Mouse (Mus musculus): ENCODE data around the gene Frmd4b. TPM values are rescaled to one million over a fixed set of nuclear protein-coding genes. Genes with fewer than 3 reads are reported as not detected.

The Frmd4b gene
- total and polyA plus RNA-seq, 3 experiments = 0.13 to 0.70 (median 0.13) TPM

- no peaks in the 10 kb centered on the region for H3K79me2 ChIP-seq (replicated peaks; ENCODE audit: control insufficient read depth, extremely low read depth, insufficient read depth, poor library complexity, severe bottlenecking)
- no peak overlapping the region for H3K4me2 ChIP-seq (ENCODE audit: insufficient read depth, low read depth, poor library complexity, severe bottlenecking)
- no peak for DNase-seq (ENCODE audit: extremely low read depth)
- no peak overlapping the region for H3K4me3 ChIP-seq (replicated peaks in 1 of 3; ENCODE audit: low read depth in 2 of 3, low read length in 2 of 3, poor library complexity in 1 of 3)
- H3K9me3 ChIP-seq (replicated peaks; ENCODE audit: low read length) = no peaks in the 10 kb centered on the region
- dilution Hi-C loops (cut with MboI; ENCODE audit: extremely low pct_ligation_motif_present, extremely low pct_unique_long_range_greater_than_20kb, low sequenced_read_pairs) (no loop called here), in situ Hi-C loops (cut with MboI; ENCODE audit: low pct_ligation_motif_present, low pct_unique_long_range_greater_than_20kb, low sequenced_read_pairs) (no loop called here)
- H3K27ac ChIP-seq (ENCODE audit: insufficient read depth, low read depth) = no peak overlapping the region
- peaks cover 0 to 20% of the 10 kb centered on the region in 2 experiments; a peak in 3 of 4 replicates for H3K4me1 ChIP-seq (ENCODE audit: control insufficient read depth in 1 of 2, insufficient read depth in 2 of 2)
- H3K36me3 ChIP-seq (replicated peaks in 1 of 2; ENCODE audit: control insufficient read depth in 1 of 2, insufficient read depth in 1 of 2, low read length in 1 of 2) = no peaks in the 10 kb centered on the region
- H3K27me3 ChIP-seq (replicated peaks) = no peaks in the 10 kb centered on the region
- H3K9ac ChIP-seq (ENCODE audit: insufficient read depth, low read depth) = no peak overlapping the region
- no peak for TF ChIP-seq UBTF (IDR thresholded peaks at IDR 0.05; ENCODE audit: low read depth, low read length)
- TF ChIP-seq KAT2A (IDR thresholded peaks at IDR 0.05; ENCODE audit: insufficient replicate concordance, low read length) = no peak
- no peak for TF ChIP-seq CHD1 (IDR thresholded peaks at IDR 0.05; ENCODE audit: low read depth, low read length)
- no peak for TF ChIP-seq ZMIZ1 (IDR thresholded peaks at IDR 0.05; ENCODE audit: low read depth, low read length)
- TF ChIP-seq EP300 (IDR thresholded peaks at IDR 0.05; ENCODE audit: low read length) = no peak
- TF ChIP-seq MAX (IDR thresholded peaks at IDR 0.05; ENCODE audit: low read length) = no peak
- TF ChIP-seq PAX5 (IDR thresholded peaks at IDR 0.05; ENCODE audit: low read length) = no peak
- no peak for TF ChIP-seq NELFE (IDR thresholded peaks at IDR 0.05; ENCODE audit: low read depth, low read length)
- no peak for TF ChIP-seq ZKSCAN1 (IDR thresholded peaks at IDR 0.05; ENCODE audit: borderline replicate concordance, low read depth, low read length)
- no peak for TF ChIP-seq E2F4 (IDR thresholded peaks at IDR 0.05; ENCODE audit: insufficient replicate concordance, low read depth, low read length)
- no peak for TF ChIP-seq JUN (IDR thresholded peaks at IDR 0.05; ENCODE audit: insufficient read depth, low read depth, low read length)
- TF ChIP-seq TBP (conservative IDR thresholded peaks at IDR 0.05; ENCODE audit: low read depth, low read length) = no peak
Observed at GRCm38 (mm10) chr6:97457210-97457609, 160.1 kb downstream of the Frmd4b start.

- Histone ChIP-seq H3K27ac (ENCODE audit: insufficient read depth, low read depth) (no peak overlapping the region), H3K36me3 (replicated peaks in 1 of 2; ENCODE audit: control insufficient read depth in 1 of 2, insufficient read depth in 1 of 2, low read length in 1 of 2) (no peaks in the 10 kb centered on the region), H3K9me3 (replicated peaks; ENCODE audit: low read length) (no peaks in the 10 kb centered on the region), H3K4me1 (ENCODE audit: control insufficient read depth in 1 of 2, insufficient read depth in 2 of 2) (peaks cover 0 to 8% of the 10 kb centered on the region in 2 experiments; a peak in 2 of 4 replicates), H3K79me2 (replicated peaks; ENCODE audit: control insufficient read depth, extremely low read depth, insufficient read depth, poor library complexity, severe bottlenecking) (no peaks in the 10 kb centered on the region), H3K27me3 (replicated peaks) (no peaks in the 10 kb centered on the region), H3K9ac (ENCODE audit: insufficient read depth, low read depth) (no peak overlapping the region), H3K4me2 (ENCODE audit: insufficient read depth, low read depth, poor library complexity, severe bottlenecking) (no peak overlapping the region), H3K4me3 (replicated peaks in 1 of 3; ENCODE audit: low read depth in 2 of 3, low read length in 2 of 3, poor library complexity in 1 of 3) (no peak overlapping the region)
- dilution Hi-C loops (cut with MboI; ENCODE audit: extremely low pct_ligation_motif_present, extremely low pct_unique_long_range_greater_than_20kb, low sequenced_read_pairs) (no loop called here), in situ Hi-C loops (cut with MboI; ENCODE audit: low pct_ligation_motif_present, low pct_unique_long_range_greater_than_20kb, low sequenced_read_pairs) (no loop called here)
- DNase-seq (ENCODE audit: extremely low read depth) = no peak
- TF ChIP-seq KAT2A (IDR thresholded peaks at IDR 0.05; ENCODE audit: insufficient replicate concordance, low read length) (no peak), RCOR1 (conservative IDR thresholded peaks at IDR 0.05; ENCODE audit: low read depth, low read length) (no peak), BHLHE40 (IDR thresholded peaks at IDR 0.05; ENCODE audit: low read depth, low read length) (no peak), E2F4 (IDR thresholded peaks at IDR 0.05; ENCODE audit: insufficient replicate concordance, low read depth, low read length) (no peak), JUND (conservative IDR thresholded peaks at IDR 0.05; ENCODE audit: low read depth, low read length) (no peak), TBP (conservative IDR thresholded peaks at IDR 0.05; ENCODE audit: low read depth, low read length) (no peak), MAX (IDR thresholded peaks at IDR 0.05; ENCODE audit: low read length) (no peak), PAX5 (IDR thresholded peaks at IDR 0.05; ENCODE audit: low read length) (no peak), GABPA (IDR thresholded peaks at IDR 0.05; ENCODE audit: insufficient replicate concordance, low read depth, low read length) (no peak), USF1 (IDR thresholded peaks at IDR 0.05; ENCODE audit: low read depth, low read length) (no peak)
Observed at GRCm38 (mm10) chr6:97452223-97452622, 165.1 kb downstream of the Frmd4b start.

Data from CH12.LX (cell line).